9 mouse cellular contexts compared by ENCODE assay signal in the genomic region with DNA sequence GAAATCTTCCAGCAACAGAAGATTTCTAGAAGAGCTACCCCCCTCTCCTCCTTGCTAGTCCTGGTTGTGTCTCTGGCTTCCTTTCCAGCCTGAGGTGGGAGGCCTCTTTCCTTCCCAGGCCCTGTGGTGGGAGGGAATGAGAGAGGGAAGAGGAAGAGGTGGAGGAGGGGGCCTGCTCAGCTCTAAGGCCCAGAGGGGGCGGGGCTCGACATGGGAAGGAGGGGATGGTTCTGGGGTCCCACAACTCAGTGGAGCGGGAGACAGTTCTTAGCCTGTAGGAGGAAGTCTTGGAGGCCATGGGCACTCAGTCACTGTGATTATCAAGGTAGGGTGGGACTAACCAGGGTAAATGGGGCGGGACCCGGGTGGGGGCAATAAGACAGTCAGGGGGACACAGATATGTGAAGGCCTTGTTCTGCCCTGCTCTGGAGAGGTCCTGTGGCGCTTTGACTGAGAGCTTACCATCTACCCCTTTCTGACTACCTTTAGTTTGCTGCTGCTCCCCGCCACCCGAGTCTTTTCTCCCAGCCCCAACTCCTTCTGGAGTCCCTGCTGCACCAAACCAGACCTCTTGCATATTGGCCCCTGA. TPM values are rescaled to one million over a fixed set of nuclear protein-coding genes. Genes with fewer than 3 reads are reported as not detected.
A peak's percentile ranks its signal among the peaks of the same experiment; 100 is the strongest.
DNase-seq lines count a peak whose midpoint lies in the region; ATAC-seq lines count a peak whose summit lies in the region.
"Had no signal": no experiment of that assay in that cellular context is flagged by ENCODE, and none has a peak within 500 bp of the region (broad histone marks: within the 10 kb centered on the region; RNA-seq: fewer than 3 reads in every experiment).

No protein-coding gene starts in this region.

- H3K9ac ChIP-seq in hindbrain, embryonic 13.5 days: peak overlapping the region; percentile 46; the same call in 1 of the 2 replicates
- peak overlapping the region; percentile 62; the same call in 1 of the 2 replicates for H3K9ac ChIP-seq in midbrain, embryonic 12.5 days (replicated peaks)

- peaks cover 44% of the 10 kb centered on the region for H3K4me1 ChIP-seq in embryonic facial prominence, embryonic 10.5 days
- H3K4me1 ChIP-seq in hindbrain, embryonic 13.5 days (replicated peaks): peaks cover 34% of the 10 kb centered on the region
- peaks cover 34% of the 10 kb centered on the region for H3K4me1 ChIP-seq in midbrain, embryonic 12.5 days

- H3K4me3 ChIP-seq in embryonic facial prominence, embryonic 10.5 days: peak overlapping the region; percentile 65
- H3K4me3 ChIP-seq in hindbrain, embryonic 13.5 days: no peak overlapping the region
- no peak overlapping the region; the same call in 1 of the 2 replicates for H3K4me3 ChIP-seq in midbrain, embryonic 12.5 days
- H3K4me3 ChIP-seq: megakaryocyte, embryonic 14.5 days had no signal

- peak overlapping the region; percentile 8; the same call in 1 of the 2 replicates for H3K4me2 ChIP-seq in hindbrain, embryonic 13.5 days
- 0 out of 2 replicates have a peak overlapping the region, but pooled peaks have one; percentile 64 for H3K4me2 ChIP-seq in midbrain, embryonic 12.5 days (replicated peaks)

- peak overlapping the region; percentile 89 for H3K27ac ChIP-seq in embryonic facial prominence, embryonic 10.5 days (replicated peaks)
- H3K27ac ChIP-seq in hindbrain, embryonic 13.5 days: peak overlapping the region; percentile 48
- peak overlapping the region; percentile 52; the same call in 1 of the 2 replicates for H3K27ac ChIP-seq in midbrain, embryonic 12.5 days (replicated peaks)

- no peaks in the 10 kb centered on the region for H3K27me3 ChIP-seq in embryonic facial prominence, embryonic 10.5 days (replicated peaks; ENCODE audit: low read depth, poor library complexity, severe bottlenecking)
- no peaks in the 10 kb centered on the region for H3K27me3 ChIP-seq in hindbrain, embryonic 13.5 days
- H3K27me3 ChIP-seq in midbrain, embryonic 12.5 days: no peaks in the 10 kb centered on the region
- H3K27me3 ChIP-seq: megakaryocyte, embryonic 14.5 days had no signal

- peak; percentile 17; the same call in 1 of the 2 replicates for ATAC-seq in hindbrain, embryonic 13.5 days (ENCODE audit: low FRiP score)
- no peak for ATAC-seq in midbrain, embryonic 12.5 days (ENCODE audit: low FRiP score, low read depth)
- no peak for ATAC-seq in erythroblast, adult 5-6 weeks (replicated peaks; ENCODE audit: low FRiP score, poor library complexity, severe bottlenecking)

- 30% methylated on average over 8 of the region's 8 CpGs for WGBS in embryonic facial prominence, embryonic 10.5 days
- 38% methylated on average over 8 of the region's 8 CpGs for WGBS in hindbrain, embryonic 13.5 days
- WGBS in midbrain, embryonic 12.5 days: 36% methylated on average over 8 of the region's 8 CpGs

- H3K36me3 ChIP-seq in embryonic facial prominence, embryonic 10.5 days (replicated peaks): peaks cover 32% of the 10 kb centered on the region
- H3K36me3 ChIP-seq in hindbrain, embryonic 13.5 days: peaks cover 7% of the 10 kb centered on the region
- no peaks in the 10 kb centered on the region for H3K36me3 ChIP-seq in midbrain, embryonic 12.5 days

- peak; percentile 70 for DNase-seq in kidney, postnatal 10 days
- DNase-seq in kidney, adult 18-20 months: no peak
- peak; percentile 85 for DNase-seq in embryonic facial prominence, embryonic 10.5 days (ENCODE audit: low spot score)
- DNase-seq in thymus, adult 18-20 months: no peak
- DNase-seq in urinary bladder, postnatal 25 days (ENCODE audit: low spot score): no peak

- H3K9me3 ChIP-seq in embryonic facial prominence, embryonic 10.5 days: no peaks in the 10 kb centered on the region
- H3K9me3 ChIP-seq in hindbrain, embryonic 13.5 days: no peaks in the 10 kb centered on the region
- H3K9me3 ChIP-seq in midbrain, embryonic 12.5 days: no peaks in the 10 kb centered on the region
- H3K9me3 ChIP-seq: megakaryocyte, embryonic 14.5 days had no signal

RNA-seq across cellular contexts. Expression of a gene that starts 6.2 kb away (rescaled TPM):
- polyA plus RNA-seq in embryonic facial prominence, embryonic 10.5 days (2016; fragmentation: Nextera tagmentation; extraction: Ambion mirVana): 87.6 and 91.5 TPM in 2 replicates
- polyA plus RNA-seq in hindbrain, embryonic 13.5 days (2015; fragmentation: Nextera tagmentation; extraction: Ambion mirVana): 58.9 and 62.0 TPM in 2 replicates
- polyA plus RNA-seq in midbrain, embryonic 12.5 days (2016; fragmentation: Nextera tagmentation; extraction: Ambion mirVana): 50.4 and 55.3 TPM in 2 replicates
- 1.7 and 14.8 TPM in 2 replicates for total RNA-seq in erythroblast, adult 5-6 weeks (2015; ENCODE audit: low replicate concordance)
- total RNA-seq in erythroblast, adult 5-6 weeks (2017; ENCODE audit: low replicate concordance): 7.2 and 9.6 TPM in 2 replicates

RNA-seq across cellular contexts. Expression of a gene that starts 7.2 kb away (rescaled TPM):
- 31.2 and 34.3 TPM in 2 replicates for polyA plus RNA-seq in embryonic facial prominence, embryonic 10.5 days (2016; fragmentation: Nextera tagmentation; extraction: Ambion mirVana)
- 36.6 and 42.8 TPM in 2 replicates for polyA plus RNA-seq in hindbrain, embryonic 13.5 days (2015; fragmentation: Nextera tagmentation; extraction: Ambion mirVana)
- 22.0 and 25.5 TPM in 2 replicates for polyA plus RNA-seq in midbrain, embryonic 12.5 days (2016; fragmentation: Nextera tagmentation; extraction: Ambion mirVana)
- 4.0 and 5.0 TPM in 2 replicates for total RNA-seq in erythroblast, adult 5-6 weeks (2015; ENCODE audit: low replicate concordance)
- total RNA-seq in erythroblast, adult 5-6 weeks (2017; ENCODE audit: low replicate concordance): 1.3 and 2.1 TPM in 2 replicates

RNA-seq across cellular contexts. Expression of a gene that starts 11.9 kb away (rescaled TPM):
- polyA plus RNA-seq in embryonic facial prominence, embryonic 10.5 days (2016; fragmentation: Nextera tagmentation; extraction: Ambion mirVana): 41.4 and 43.2 TPM in 2 replicates
- polyA plus RNA-seq in hindbrain, embryonic 13.5 days (2015; fragmentation: Nextera tagmentation; extraction: Ambion mirVana): 256 and 261 TPM in 2 replicates
- 119 and 134 TPM in 2 replicates for polyA plus RNA-seq in midbrain, embryonic 12.5 days (2016; fragmentation: Nextera tagmentation; extraction: Ambion mirVana)
- 4.2 TPM in 1 of 2 replicates, not detected in the other for total RNA-seq in erythroblast, adult 5-6 weeks (2015; ENCODE audit: low replicate concordance)
- 3.2 and 3.9 TPM in 2 replicates for total RNA-seq in erythroblast, adult 5-6 weeks (2017; ENCODE audit: low replicate concordance)

RNA-seq across cellular contexts. Expression of a gene that starts 31.3 kb away (rescaled TPM):
- polyA plus RNA-seq in embryonic facial prominence, embryonic 10.5 days (2016; fragmentation: Nextera tagmentation; extraction: Ambion mirVana): 0.50 and 0.86 TPM in 2 replicates
- polyA plus RNA-seq in hindbrain, embryonic 13.5 days (2015; fragmentation: Nextera tagmentation; extraction: Ambion mirVana): 1.1 and 2.2 TPM in 2 replicates
- polyA plus RNA-seq in midbrain, embryonic 12.5 days (2016; fragmentation: Nextera tagmentation; extraction: Ambion mirVana): 0.26 and 0.54 TPM in 2 replicates
- not detected in 2 replicates for total RNA-seq in erythroblast, adult 5-6 weeks (2015; ENCODE audit: low replicate concordance)
- total RNA-seq in erythroblast, adult 5-6 weeks (2017; ENCODE audit: low replicate concordance): not detected in 2 replicates

RNA-seq across cellular contexts. Expression of a gene that starts 39.2 kb away (rescaled TPM):
- 133 and 140 TPM in 2 replicates for polyA plus RNA-seq in embryonic facial prominence, embryonic 10.5 days (2016; fragmentation: Nextera tagmentation; extraction: Ambion mirVana)
- polyA plus RNA-seq in hindbrain, embryonic 13.5 days (2015; fragmentation: Nextera tagmentation; extraction: Ambion mirVana): 301 and 303 TPM in 2 replicates
- polyA plus RNA-seq in midbrain, embryonic 12.5 days (2016; fragmentation: Nextera tagmentation; extraction: Ambion mirVana): 184 and 185 TPM in 2 replicates
- 22.8 and 26.7 TPM in 2 replicates for total RNA-seq in erythroblast, adult 5-6 weeks (2015; ENCODE audit: low replicate concordance)
- total RNA-seq in erythroblast, adult 5-6 weeks (2017; ENCODE audit: low replicate concordance): 30.0 and 37.1 TPM in 2 replicates

Comparison
In these comparisons a context has a peak if more than half of its experiments do, and no peak if none do; other contexts are left out.
1. DNase-seq: peak in kidney, postnatal 10 days (single experiment) and embryonic facial prominence, embryonic 10.5 days (single experiment); none in kidney, adult 18-20 months (single experiment), thymus, adult 18-20 months (0 of 2) and urinary bladder, postnatal 25 days (single experiment).
2. Peak in every context shown above with its lines, with median percentiles within 50 percentile points of each other: H3K27ac ChIP-seq.